Comparison of ENCODE assay signal across 19 mouse cellular contexts in the genomic region with DNA sequence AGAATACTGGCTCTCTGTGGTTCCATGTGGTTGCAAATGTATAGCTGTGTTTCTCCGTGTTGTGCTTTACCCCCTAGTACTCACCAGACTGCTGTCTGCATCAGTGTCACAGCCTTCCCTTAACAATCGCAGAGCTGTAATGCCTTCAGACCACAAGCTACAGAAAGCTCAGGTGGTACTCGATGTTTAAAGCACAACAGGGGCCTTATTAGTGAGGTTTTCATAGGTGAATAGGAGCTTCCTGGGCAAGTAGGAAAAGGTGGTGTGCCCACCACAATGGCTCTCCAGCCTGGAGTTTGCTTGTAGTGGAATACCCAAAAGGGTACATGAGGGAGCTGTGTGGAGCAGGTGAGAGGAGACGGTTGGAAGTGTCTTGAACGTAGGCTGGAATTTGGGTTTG. TPM values are rescaled to one million over a fixed set of nuclear protein-coding genes. Genes with fewer than 3 reads are reported as not detected.
DNase-seq lines count a peak whose midpoint lies in the region; TF ChIP-seq lines count a peak whose summit lies in the region.
"Had no signal": no experiment of that assay in that cellular context is flagged by ENCODE, and none has a peak within 500 bp of the region (broad histone marks: within the 10 kb centered on the region; RNA-seq: fewer than 3 reads in every experiment).

No protein-coding gene starts in this region.

- no peak for TF ChIP-seq CTCF in liver, adult 2 months (IDR thresholded peaks at IDR 0.05; ENCODE audit: low read depth, low read length)
- no peak for TF ChIP-seq CTCF in spleen, adult 2 months (IDR thresholded peaks at IDR 0.05; ENCODE audit: extremely low read depth, insufficient read depth, insufficient read length, insufficient replicate concordance)
- TF ChIP-seq CTCF in CH12.LX (conservative IDR thresholded peaks at IDR 0.05 in 1 of 2, IDR thresholded peaks at IDR 0.05 in 1 of 2; ENCODE audit: low read depth in 2 of 2, low read length in 2 of 2) = no peak

- dilution Hi-C loops in CH12.LX (cut with MboI; ENCODE audit: extremely low pct_ligation_motif_present, extremely low pct_unique_long_range_greater_than_20kb, low sequenced_read_pairs) = no loop called here

- no peaks in the 10 kb centered on the region for H3K4me1 ChIP-seq in liver, adult 2 months (ENCODE audit: control insufficient read depth, insufficient read depth, low read length)
- peaks cover 37% of the 10 kb centered on the region for H3K4me1 ChIP-seq in spleen, adult 2 months (ENCODE audit: control insufficient read depth, insufficient read depth, insufficient read length)
- peaks cover 32 to 54% of the 10 kb centered on the region in 2 experiments for H3K4me1 ChIP-seq in CH12.LX (ENCODE audit: control insufficient read depth in 1 of 2, insufficient read depth in 2 of 2)
- H3K4me1 ChIP-seq: forebrain, embryonic 13.5 days; hindbrain, embryonic 13.5 days had no signal

- TF ChIP-seq EP300 in CH12.LX (IDR thresholded peaks at IDR 0.05; ENCODE audit: low read length) = no peak

- no peak overlapping the region for H3K4me3 ChIP-seq in liver, adult 2 months (ENCODE audit: insufficient read depth, low read depth, low read length)
- no peak overlapping the region for H3K4me3 ChIP-seq in spleen, adult 2 months (ENCODE audit: extremely low read depth, insufficient read depth, insufficient read length)
- peak overlapping the region in 2 of 3 experiments; percentile 1 to 81 for H3K4me3 ChIP-seq in CH12.LX (replicated peaks in 1 of 3; ENCODE audit: low read depth in 2 of 3, low read length in 2 of 3, poor library complexity in 1 of 3)
- H3K4me3 ChIP-seq: embryonic facial prominence, embryonic 10.5 days; forebrain, embryonic 13.5 days; hindbrain, embryonic 13.5 days had no signal

- no peaks in the 10 kb centered on the region for H3K36me3 ChIP-seq in liver, adult 2 months (ENCODE audit: control insufficient read depth, insufficient read depth, low read length)
- H3K36me3 ChIP-seq in spleen, adult 2 months (ENCODE audit: control insufficient read depth, insufficient read depth, low read length) = peaks cover 2% of the 10 kb centered on the region; the same call in 1 of the 2 replicates
- peaks cover 22 to 33% of the 10 kb centered on the region in 2 experiments for H3K36me3 ChIP-seq in CH12.LX (replicated peaks in 1 of 2; ENCODE audit: control insufficient read depth in 1 of 2, insufficient read depth in 1 of 2, low read length in 1 of 2)
- H3K36me3 ChIP-seq: embryonic facial prominence, embryonic 10.5 days; G1E; heart, embryonic 10.5 days; hindbrain, embryonic 13.5 days had no signal

- DNase-seq in liver, adult 2 months (ENCODE audit: extremely low read depth, low read depth, low spot score) = no peak
- no peak for DNase-seq in liver
- no peak for DNase-seq in spleen, adult 2 months (ENCODE audit: low read depth in 1 of 2, low spot score in 2 of 2)
- no peak for DNase-seq in spleen, postnatal 4 days (ENCODE audit: low spot score in 2 of 2)
- DNase-seq in CH12.LX (ENCODE audit: extremely low read depth) = no peak
- DNase-seq in induced T-regulatory cell, adult 2 months (ENCODE audit: low read depth) = peak; percentile 60
- DNase-seq in urinary bladder, adult 18-20 months (ENCODE audit: low spot score in 2 of 2) = no peak
- DNase-seq: adrenal gland, postnatal 10 days; cerebellum, adult 18-20 months; cerebellum, adult 9-11 months; cerebellum, postnatal 36 days; forebrain, postnatal 0 days; gastrocnemius, postnatal 25 days had no signal

- peak overlapping the region; percentile 46 for H3K4me2 ChIP-seq in CH12.LX (ENCODE audit: insufficient read depth, low read depth, poor library complexity, severe bottlenecking)
- H3K4me2 ChIP-seq: forebrain, embryonic 13.5 days; hindbrain, embryonic 13.5 days had no signal

- H3K79me2 ChIP-seq in liver, adult 2 months (ENCODE audit: control insufficient read depth, insufficient read depth, low read length) = no peaks in the 10 kb centered on the region
- peaks cover 51% of the 10 kb centered on the region for H3K79me2 ChIP-seq in CH12.LX (replicated peaks; ENCODE audit: control insufficient read depth, extremely low read depth, insufficient read depth, poor library complexity, severe bottlenecking)

- H3K27me3 ChIP-seq in liver, adult 2 months (ENCODE audit: control insufficient read depth, insufficient read depth, low read length) = no peaks in the 10 kb centered on the region
- no peaks in the 10 kb centered on the region for H3K27me3 ChIP-seq in spleen, adult 2 months (ENCODE audit: control insufficient read depth, insufficient read depth, low read length)
- no peaks in the 10 kb centered on the region for H3K27me3 ChIP-seq in CH12.LX (replicated peaks)
- H3K27me3 ChIP-seq: forebrain, embryonic 13.5 days; hindbrain, embryonic 13.5 days had no signal

- no peak; the same call in 1 of the 2 replicates for TF ChIP-seq RAD21 in CH12.LX (IDR thresholded peaks at IDR 0.05; ENCODE audit: low read depth, low read length)

- peak overlapping the region; percentile 24; the same call in 1 of the 2 replicates for H3K27ac ChIP-seq in liver, adult 2 months (replicated peaks; ENCODE audit: insufficient read depth, low read depth, low read length)
- H3K27ac ChIP-seq in spleen, adult 2 months (ENCODE audit: insufficient read depth, low read length) = peak overlapping the region; percentile 98
- peak overlapping the region; percentile 93 for H3K27ac ChIP-seq in CH12.LX (ENCODE audit: insufficient read depth, low read depth)
- H3K27ac ChIP-seq: embryonic facial prominence, embryonic 10.5 days; forebrain, embryonic 13.5 days; hindbrain, embryonic 13.5 days; hindbrain, postnatal 0 days had no signal

- in situ Hi-C loops in CH12.LX (cut with MboI; ENCODE audit: low pct_ligation_motif_present, low pct_unique_long_range_greater_than_20kb, low sequenced_read_pairs) = no loop called here

- H3K9ac ChIP-seq in liver, adult 2 months (ENCODE audit: low read depth, low read length) = no peak overlapping the region
- peak overlapping the region; percentile 34; the same call in 1 of the 2 replicates for H3K9ac ChIP-seq in CH12.LX (ENCODE audit: insufficient read depth, low read depth)
- H3K9ac ChIP-seq: forebrain, embryonic 13.5 days; forebrain, postnatal 0 days; hindbrain, embryonic 13.5 days had no signal

- WGBS in liver, adult 2 months = 93% methylated on average over 5 of the region's 5 CpGs
- 84% methylated on average over 5 of the region's 5 CpGs for WGBS in spleen, adult 2 months

- no peaks in the 10 kb centered on the region for H3K9me3 ChIP-seq in CH12.LX (replicated peaks; ENCODE audit: low read length)
- H3K9me3 ChIP-seq: embryonic facial prominence, embryonic 10.5 days; forebrain, embryonic 13.5 days; G1E; heart, embryonic 10.5 days; hindbrain, embryonic 13.5 days had no signal

- no peak for TF ChIP-seq POLR2A in liver, adult 2 months (IDR thresholded peaks at IDR 0.05; ENCODE audit: extremely low read depth, insufficient read depth, low read length)
- TF ChIP-seq POLR2A in spleen, adult 2 months (IDR thresholded peaks at IDR 0.05; ENCODE audit: low read depth, low read length) = no peak
- no peak for TF ChIP-seq POLR2A in CH12.LX (IDR thresholded peaks at IDR 0.05; ENCODE audit: low read depth, low read length)

TF ChIP-seq in CH12.LX, 34 proteins besides CTCF, POLR2A, EP300 and RAD21:
- TF ChIP-seq BHLHE40 (IDR thresholded peaks at IDR 0.05; ENCODE audit: low read depth, low read length) (peak; percentile 5; the same call in 1 of the 2 replicates), CHD2 (IDR thresholded peaks at IDR 0.05; ENCODE audit: low read length) (no peak), NRF1 (IDR thresholded peaks at IDR 0.05; ENCODE audit: low read depth, low read length) (no peak), TCF12 (IDR thresholded peaks at IDR 0.05; ENCODE audit: low read depth, low read length) (0 out of 2 replicates have a peak, but pooled peaks have one; percentile 2)

RNA-seq across cellular contexts. Expression of a gene that starts 0.8 kb away (rescaled TPM):
- 3.8 and 5.0 TPM in 2 replicates for total RNA-seq in liver, adult 2 months (2014; rRNA removed)
- polyA plus RNA-seq in liver, adult 2 months (2012; rRNA removed) = 2.8 and 3.4 TPM in 2 replicates
- 85.6 and 97.1 TPM in 2 replicates for polyA plus RNA-seq in spleen, adult 2 months (2012; rRNA removed)
- 379 and 412 TPM in 2 replicates for total RNA-seq in CH12.LX (2012; rRNA removed)
- 264 and 274 TPM in 2 replicates for total RNA-seq in CH12.LX (2014; rRNA removed)
- polyA plus RNA-seq in CH12.LX (2012; ENCODE audit: insufficient read length, low read depth) = 280 and 294 TPM in 2 replicates

RNA-seq across cellular contexts. Expression of a gene that starts 31.7 kb away (rescaled TPM):
- total RNA-seq in liver, adult 2 months (2014; rRNA removed) = 1.0 and 1.5 TPM in 2 replicates
- polyA plus RNA-seq in liver, adult 2 months (2012; rRNA removed) = 1.4 TPM in 2 replicates
- polyA plus RNA-seq in spleen, adult 2 months (2012; rRNA removed) = 1.3 and 2.0 TPM in 2 replicates
- total RNA-seq in CH12.LX (2012; rRNA removed) (50.4 and 63.7 TPM in 2 replicates), CH12.LX (2014; rRNA removed) (17.2 and 19.2 TPM in 2 replicates)
- polyA plus RNA-seq in CH12.LX (2012; ENCODE audit: insufficient read length, low read depth) = 17.8 and 19.1 TPM in 2 replicates
- polyA plus RNA-seq: G1E had no signal

Comparison
In these comparisons a context has a peak if more than half of its experiments do, and no peak if none do; other contexts are left out.
1. H3K27ac ChIP-seq: peak in every context shown above with its lines; median percentile 98 in spleen, adult 2 months; 93 in CH12.LX; 24 in liver, adult 2 months.
2. H3K4me3 ChIP-seq: peak in CH12.LX (2 of 3); none in liver, adult 2 months (single experiment) and spleen, adult 2 months (single experiment).
3. RNA of a gene that starts 0.8 kb away (polyA plus RNA-seq): 280 to 294 TPM in CH12.LX and 85.6 to 97.1 TPM in spleen, adult 2 months; 2.8 to 3.4 TPM in liver, adult 2 months; every median in the first group is over 10 times any median in the second.